Mouse (Mus musculus) embryonic facial prominence, embryonic 10.5 days (tissue): Measurements from ENCODE around the gene Ptprs. TPM values are rescaled to one million over a fixed set of nuclear protein-coding genes. Genes with fewer than 3 reads are reported as not detected.

Source experiments
- DNase-seq: peaks from one replicate; pipeline ENCODE4 v3.0.0-alpha.2; 2017; ENCODE audit warnings: low spot score
- H3K27ac ChIP-seq: fragments of 300-500 bp; sonication (generic); replicated peaks from 2 replicates; pipeline ENCODE4 v1.5.1; 2016; ENCODE audit warnings: mild to moderate bottlenecking
- H3K27me3 ChIP-seq: fragments of 300-500 bp; sonication (generic); replicated peaks from 2 replicates; pipeline ENCODE4 v1.6.1; 2016; ENCODE audit warnings: low read depth, mild to moderate bottlenecking; ENCODE audit not compliant: poor library complexity, severe bottlenecking
- H3K36me3 ChIP-seq: fragments of 300-500 bp; sonication (generic); replicated peaks from 2 replicates; pipeline ENCODE4 v1.6.1; 2016; ENCODE audit warnings: mild to moderate bottlenecking, moderate library complexity
- H3K4me1 ChIP-seq: fragments of 300-500 bp; sonication (generic); 2 replicates; pipeline ENCODE4 v1.6.1; 2016
- H3K4me3 ChIP-seq: fragments of 300-500 bp; sonication (generic); 2 replicates; pipeline ENCODE4 v1.5.1; 2016; ENCODE audit warnings: mild to moderate bottlenecking, moderate library complexity
- H3K9me3 ChIP-seq: fragments of 300-500 bp; sonication (generic); 2 replicates; pipeline ENCODE4 v1.6.1; 2016; ENCODE audit warnings: mild to moderate bottlenecking
- WGBS: fragments of 180-500 bp; shearing (Covaris S2); methylation state at CpG from one replicate; pipeline ENCODE4 v1.1.7; 2016; 5-methylcytosine and 5-hydroxymethylcytosine counted together
- polyA plus RNA-seq: library from polyadenylated mRNA; unstranded; fragments of >200 nt; fragmentation: Nextera tagmentation; extraction: Ambion mirVana; gene quantifications from 2 replicates; pipeline ENCODE4 v1.2.1, GENCODE M21; 2016

The Ptprs gene
- polyA plus RNA-seq, 1 experiment from 2014 or later, result 86.4 TPM

DNA sequence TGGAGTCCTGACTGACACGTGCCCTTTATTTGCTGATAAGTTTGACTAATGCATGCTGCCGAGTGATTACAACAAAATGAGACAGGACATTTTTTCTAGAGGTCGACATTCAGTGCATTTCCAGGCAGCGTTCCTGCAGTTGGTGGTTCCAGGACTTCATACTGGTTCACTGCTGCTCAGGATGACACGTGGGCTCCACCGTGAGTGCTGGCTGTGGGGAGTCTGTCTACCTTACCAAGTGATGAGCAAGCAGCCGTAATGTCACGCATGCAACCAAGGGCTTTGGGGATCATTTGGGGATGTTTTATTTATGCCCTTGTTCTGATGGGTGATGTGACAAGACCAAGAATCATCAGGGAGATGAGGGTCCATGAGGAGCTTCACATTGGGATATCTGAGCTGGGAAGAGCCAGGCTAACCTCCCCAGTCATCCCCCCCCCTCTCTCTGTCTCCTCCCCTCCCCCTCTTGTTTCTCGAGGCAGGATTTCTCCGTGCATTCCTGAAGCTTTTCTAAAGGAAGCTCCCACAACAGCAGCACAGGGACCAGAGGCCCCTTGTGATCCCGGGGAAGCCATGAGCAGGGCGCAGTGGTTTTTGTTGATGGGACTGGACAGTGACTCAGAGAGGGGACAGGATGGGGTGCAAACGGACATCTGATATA lies 67.2 kb downstream of the Ptprs start:
- WGBS, result 52% methylated on average over 13 of the region's 13 CpGs
- no peak for DNase-seq
- Histone ChIP-seq H3K36me3 (peaks cover 64% of the 10 kb centered on the region), H3K9me3 (no peaks in the 10 kb centered on the region), H3K27ac (no peak overlapping the region), H3K4me3 (no peak overlapping the region), H3K27me3 (no peaks in the 10 kb centered on the region), H3K4me1 (peaks cover 39% of the 10 kb centered on the region)

- Histone ChIP-seq H3K9me3 (no peaks in the 10 kb centered on the region), H3K27ac (peak overlapping the region; percentile 63), H3K36me3 (peaks cover 63% of the 10 kb centered on the region), H3K4me1 (peaks cover 39% of the 10 kb centered on the region), H3K27me3 (no peaks in the 10 kb centered on the region), H3K4me3 (no peak overlapping the region)
- 67% methylated on average over 8 of the region's 8 CpGs for WGBS
- peak; percentile 34 for DNase-seq
Measured at GRCm38 (mm10) chr17:56407379-56407778, 68.9 kb downstream of the Ptprs start.

DNA sequence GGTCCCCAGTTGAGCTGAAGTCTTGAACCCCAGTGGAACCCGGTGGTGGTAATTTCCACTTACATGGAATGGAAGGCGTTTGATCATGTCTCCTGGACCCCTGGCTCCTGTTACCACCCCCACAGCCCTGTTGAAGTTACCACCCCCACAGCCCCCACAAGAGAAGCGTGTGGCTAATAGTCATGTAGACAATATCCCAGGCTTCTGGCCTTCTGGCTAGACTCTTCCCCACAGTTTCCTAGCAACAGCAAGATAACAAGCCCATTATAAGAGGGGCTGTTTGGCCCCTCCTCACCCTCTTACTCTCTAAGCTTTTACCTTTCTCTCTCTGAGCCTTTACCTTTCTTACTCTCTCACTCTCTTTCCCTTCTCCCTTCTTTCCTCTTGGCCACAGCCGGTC lies 69.4 kb downstream of the Ptprs start:
- DNase-seq, result no peak
- peaks cover 63% of the 10 kb centered on the region for H3K36me3 ChIP-seq
- H3K27me3 ChIP-seq, result no peaks in the 10 kb centered on the region
- peaks cover 39% of the 10 kb centered on the region for H3K4me1 ChIP-seq
- no peak overlapping the region for H3K4me3 ChIP-seq
- no peaks in the 10 kb centered on the region for H3K9me3 ChIP-seq
- H3K27ac ChIP-seq, result peak overlapping the region; percentile 44
- WGBS, result 74% methylated on average over 4 of the region's 4 CpGs

DNA sequence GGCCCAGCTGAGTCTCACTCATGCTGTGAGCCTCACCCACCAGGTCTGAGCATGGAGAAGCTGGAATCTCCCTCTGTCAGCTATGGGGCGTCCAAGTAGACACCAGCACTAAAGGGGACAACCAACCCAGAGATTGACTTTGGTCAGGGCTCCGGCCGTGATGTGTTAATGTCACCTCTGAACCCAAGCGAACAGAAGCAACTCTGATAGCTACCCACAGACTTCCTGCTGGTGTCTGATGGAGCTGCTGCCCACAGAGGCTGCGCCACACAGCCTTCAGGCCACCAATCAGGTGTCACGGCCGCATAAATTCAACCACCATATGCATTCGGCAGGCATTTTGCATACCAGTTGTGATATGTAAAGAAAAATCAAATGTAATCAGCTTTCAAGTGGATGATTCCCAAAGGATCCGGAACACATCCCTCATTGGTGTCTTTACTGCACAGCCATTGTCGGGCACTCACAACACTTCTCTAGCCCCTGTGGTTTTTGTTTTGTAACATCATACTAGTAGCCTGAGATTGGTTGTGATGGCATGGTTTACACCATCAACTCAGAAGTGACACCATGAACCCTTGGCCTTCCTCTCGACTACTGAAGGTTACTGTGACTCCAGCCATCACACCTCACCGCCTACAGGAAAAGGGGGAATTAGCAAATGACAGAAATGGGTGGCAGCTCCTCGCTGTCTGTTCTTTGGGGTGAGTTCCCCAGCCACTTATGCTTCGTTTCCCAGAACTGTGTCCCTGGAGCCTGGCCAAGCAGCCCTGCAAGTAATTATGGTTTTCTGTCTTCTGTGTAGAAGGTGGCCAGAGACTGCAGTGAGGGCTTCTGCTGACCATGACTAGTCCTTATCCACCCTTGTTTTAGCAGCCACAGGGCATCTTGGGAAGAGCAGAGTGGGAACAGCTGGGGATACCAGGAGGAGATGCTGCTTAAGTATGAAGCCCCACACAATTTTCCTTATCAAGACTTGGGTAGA lies 70.1 kb downstream of the Ptprs start:
- Histone ChIP-seq H3K27me3 (no peaks in the 10 kb centered on the region), H3K27ac (peak overlapping the region; percentile 44), H3K4me3 (no peak overlapping the region), H3K4me1 (peaks cover 39% of the 10 kb centered on the region), H3K9me3 (no peaks in the 10 kb centered on the region), H3K36me3 (peaks cover 63% of the 10 kb centered on the region)
- WGBS, result 87% methylated on average over 14 of the region's 14 CpGs
- no peak for DNase-seq

DNA sequence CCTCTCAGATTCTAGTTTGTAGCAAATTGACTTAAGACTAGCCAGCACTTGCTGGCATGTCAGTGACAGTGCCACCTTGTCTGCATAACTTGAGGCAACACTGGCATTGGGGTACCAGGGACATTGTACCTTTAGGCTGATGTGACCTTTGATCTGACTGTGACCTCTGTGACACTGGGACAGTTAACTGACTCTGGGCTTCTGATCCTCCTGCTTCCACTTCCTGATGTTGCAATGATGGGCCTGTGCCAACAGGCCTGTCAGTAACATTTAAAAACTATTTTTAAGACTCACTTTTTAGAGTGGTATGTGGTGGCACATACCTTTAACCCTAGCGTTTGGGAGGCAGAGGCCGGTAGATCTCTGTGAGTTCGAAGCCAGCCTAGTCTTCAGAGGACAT lies 70.9 kb downstream of the Ptprs start:
- Histone ChIP-seq H3K27ac (no peak overlapping the region), H3K4me3 (no peak overlapping the region), H3K4me1 (peaks cover 39% of the 10 kb centered on the region), H3K27me3 (no peaks in the 10 kb centered on the region), H3K36me3 (peaks cover 63% of the 10 kb centered on the region), H3K9me3 (no peaks in the 10 kb centered on the region)
- WGBS, result 92% methylated on average over 3 of the region's 3 CpGs
- no peak for DNase-seq

DNA sequence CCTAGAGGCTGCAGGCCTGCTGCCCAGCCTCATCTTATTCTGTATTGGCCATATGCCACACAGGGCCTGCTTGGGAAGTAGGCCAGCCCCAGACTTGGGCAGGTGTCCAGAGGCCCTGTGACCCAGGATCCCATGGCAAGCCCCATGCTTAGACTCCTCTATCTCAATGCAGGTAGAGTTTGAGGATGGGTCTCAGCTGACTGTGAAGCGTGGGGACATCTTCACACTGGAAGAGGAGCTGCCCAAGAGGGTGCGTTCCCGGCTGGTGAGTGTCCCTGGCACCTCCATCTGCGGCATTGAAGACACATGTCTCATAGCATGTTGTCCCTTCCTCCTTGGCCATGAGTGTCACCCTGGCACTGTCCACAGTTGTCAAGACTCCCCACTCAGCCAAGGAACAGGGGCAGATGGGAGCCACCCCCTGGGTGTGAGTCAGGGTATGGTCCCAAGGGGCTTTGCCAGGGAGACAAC lies 75.2 kb downstream of the Ptprs start:
- Histone ChIP-seq H3K4me1 (0 out of 2 replicates have a peak, but pooled peaks cover under 1% of the 10 kb centered on the region), H3K9me3 (no peaks in the 10 kb centered on the region), H3K4me3 (no peak overlapping the region), H3K27ac (no peak overlapping the region), H3K36me3 (peaks cover 92% of the 10 kb centered on the region), H3K27me3 (no peaks in the 10 kb centered on the region)
- WGBS, result 98% methylated on average over 4 of the region's 4 CpGs
- DNase-seq, result no peak

DNA sequence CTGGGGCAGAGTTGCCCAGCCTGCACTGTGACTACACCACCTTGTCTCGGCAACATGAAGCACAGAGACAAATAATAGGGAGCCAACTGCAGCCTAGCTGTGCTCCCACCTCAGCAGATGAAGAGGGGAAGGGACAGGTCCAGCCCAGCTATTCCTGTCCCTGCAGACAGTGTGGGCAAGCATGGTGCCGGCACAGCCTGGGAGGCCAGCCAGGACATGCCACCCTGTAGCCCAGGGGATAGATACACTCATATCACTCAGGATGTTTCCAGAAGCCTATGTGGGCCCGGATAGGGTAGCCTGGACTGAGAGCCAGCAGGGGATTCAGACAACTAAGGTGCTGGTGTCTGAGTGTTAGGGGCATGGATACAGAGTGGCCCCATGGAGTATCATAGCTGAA lies 76.1 kb downstream of the Ptprs start:
- no peak overlapping the region for H3K27ac ChIP-seq
- DNase-seq, result no peak
- H3K27me3 ChIP-seq, result no peaks in the 10 kb centered on the region
- 89% methylated on average over 3 of the region's 3 CpGs for WGBS
- H3K4me1 ChIP-seq, result no peaks in the 10 kb centered on the region
- H3K4me3 ChIP-seq, result no peak overlapping the region
- peaks cover 99% of the 10 kb centered on the region for H3K36me3 ChIP-seq
- H3K9me3 ChIP-seq, result no peaks in the 10 kb centered on the region

GRCm38 (mm10) chr17:56396051-56396450 lies 80.2 kb downstream of the Ptprs start:
- Histone ChIP-seq H3K27me3 (no peaks in the 10 kb centered on the region), H3K9me3 (no peaks in the 10 kb centered on the region), H3K4me3 (no peak overlapping the region), H3K36me3 (peaks cover 100% of the 10 kb centered on the region), H3K27ac (no peak overlapping the region), H3K4me1 (no peaks in the 10 kb centered on the region)
- no peak for DNase-seq
- 85% methylated on average over 6 of the region's 6 CpGs for WGBS

- Histone ChIP-seq H3K36me3 (peaks cover 100% of the 10 kb centered on the region), H3K9me3 (no peaks in the 10 kb centered on the region), H3K4me1 (no peaks in the 10 kb centered on the region), H3K4me3 (no peak overlapping the region), H3K27me3 (no peaks in the 10 kb centered on the region), H3K27ac (no peak overlapping the region)
- 92% methylated on average over 10 of the region's 10 CpGs for WGBS
- no peak for DNase-seq
Measured at GRCm38 (mm10) chr17:56393889-56394288, 82.4 kb downstream of the Ptprs start.

DNA sequence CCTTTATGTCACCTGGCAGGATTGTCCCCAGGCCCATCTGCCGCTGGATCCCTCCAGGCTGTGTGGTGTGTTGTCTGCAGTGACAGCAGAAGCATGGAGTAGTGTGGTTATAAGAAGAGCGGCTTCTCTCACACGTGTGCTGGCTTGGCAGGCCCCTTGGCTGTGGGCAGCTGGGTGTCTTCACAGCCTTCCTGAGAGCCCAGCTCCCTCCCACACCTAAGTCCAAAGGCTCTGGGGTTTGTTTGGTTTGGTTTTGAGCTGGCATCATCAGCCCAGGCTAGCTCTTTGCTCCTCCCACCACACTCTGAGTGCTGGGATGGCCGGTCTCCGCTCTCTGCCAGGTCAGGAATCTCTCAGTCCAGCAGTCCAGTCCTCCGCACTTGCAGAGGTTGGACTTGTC lies 83.0 kb downstream of the Ptprs start:
- H3K27me3 ChIP-seq, result no peaks in the 10 kb centered on the region
- H3K27ac ChIP-seq, result no peak overlapping the region
- 93% methylated on average over 6 of the region's 6 CpGs for WGBS
- no peak overlapping the region for H3K4me3 ChIP-seq
- no peaks in the 10 kb centered on the region for H3K4me1 ChIP-seq
- DNase-seq, result no peak
- H3K36me3 ChIP-seq, result peaks cover 100% of the 10 kb centered on the region
- H3K9me3 ChIP-seq, result no peaks in the 10 kb centered on the region

DNA sequence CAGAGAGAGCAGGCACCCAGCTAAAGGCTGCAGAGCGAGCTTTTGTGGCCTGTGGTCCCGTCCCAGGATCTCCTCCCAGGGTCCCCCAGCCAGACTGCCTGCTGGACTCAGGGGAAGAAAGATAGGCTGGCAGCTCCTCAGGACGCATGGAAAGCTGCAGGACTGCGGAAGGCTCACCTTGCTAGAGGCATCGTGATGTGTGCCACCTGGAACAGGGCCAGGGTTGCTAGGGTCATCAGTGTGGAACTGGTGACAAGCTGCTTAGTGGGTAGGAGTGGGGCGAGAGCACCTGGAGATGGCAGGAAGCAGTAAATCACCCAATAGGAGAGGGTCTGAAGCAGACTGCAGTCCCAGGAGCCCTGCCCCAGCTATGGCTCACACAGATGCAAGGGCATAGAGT lies 88.7 kb downstream of the Ptprs start:
- 91% methylated on average over 6 of the region's 6 CpGs for WGBS
- H3K27ac ChIP-seq, result no peak overlapping the region
- H3K4me3 ChIP-seq, result no peak overlapping the region
- H3K36me3 ChIP-seq, result peaks cover 97% of the 10 kb centered on the region
- H3K4me1 ChIP-seq, result peaks cover 6% of the 10 kb centered on the region; the same call in 1 of the 2 replicates
- H3K9me3 ChIP-seq, result no peaks in the 10 kb centered on the region
- H3K27me3 ChIP-seq, result no peaks in the 10 kb centered on the region
- no peak for DNase-seq

GRCm38 (mm10) chr17:56384903-56385302 lies 91.4 kb downstream of the Ptprs start:
- Histone ChIP-seq H3K9me3 (no peaks in the 10 kb centered on the region), H3K27me3 (no peaks in the 10 kb centered on the region), H3K4me3 (no peak overlapping the region), H3K4me1 (peaks cover 6% of the 10 kb centered on the region; the same call in 1 of the 2 replicates), H3K27ac (no peak overlapping the region), H3K36me3 (peaks cover 97% of the 10 kb centered on the region)
- DNase-seq, result no peak
- WGBS, result 86% methylated on average over 6 of the region's 6 CpGs
